Mouse (Mus musculus) neural tube, embryonic 13.5 days (tissue): ENCODE data around the gene 4930519P11Rik. TPM values are rescaled to one million over a fixed set of nuclear protein-coding genes. Genes with fewer than 3 reads are reported as not detected.

Experiments
- ATAC-seq: fragments of 200-750 bp; cut with Nextera tagmentation; 2 replicates; pipeline ENCODE4 v1.8.0; 2017; ENCODE audit warnings: low read depth, mild to moderate bottlenecking, moderate TSS enrichment, moderate library complexity
- H3K27ac ChIP-seq: fragments of 300-500 bp; sonication (generic); replicated peaks from 2 replicates; pipeline ENCODE4 v1.5.1; 2015; ENCODE audit warnings: moderate library complexity, mild to moderate bottlenecking, inconsistent platforms
- H3K27me3 ChIP-seq: fragments of 300-500 bp; sonication (generic); 2 replicates; pipeline ENCODE4 v1.6.1; 2015; ENCODE audit warnings: mild to moderate bottlenecking, inconsistent platforms
- H3K36me3 ChIP-seq: fragments of 300-500 bp; sonication (generic); 2 replicates; pipeline ENCODE4 v1.6.1; 2015; ENCODE audit warnings: mild to moderate bottlenecking, inconsistent platforms
- H3K4me1 ChIP-seq: fragments of 300-500 bp; sonication (generic); replicated peaks from 2 replicates; pipeline ENCODE4 v1.6.1; 2015; ENCODE audit warnings: inconsistent platforms
- H3K4me2 ChIP-seq: fragments of 300-500 bp; sonication (generic); 2 replicates; pipeline ENCODE4 v1.6.1; 2015; ENCODE audit warnings: inconsistent platforms, mild to moderate bottlenecking, moderate library complexity
- H3K4me3 ChIP-seq: fragments of 300-500 bp; sonication (generic); 2 replicates; pipeline ENCODE4 v1.5.1; 2015; ENCODE audit warnings: mild to moderate bottlenecking, inconsistent platforms
- H3K9ac ChIP-seq: fragments of 300-500 bp; sonication (generic); 2 replicates; pipeline ENCODE4 v1.6.1; 2015; ENCODE audit warnings: moderate library complexity, mild to moderate bottlenecking, inconsistent platforms
- H3K9me3 ChIP-seq: fragments of 300-500 bp; sonication (generic); 2 replicates; pipeline ENCODE4 v1.6.1; 2016; ENCODE audit warnings: inconsistent platforms
- WGBS: fragments of 180-500 bp; shearing (Covaris S2); methylation state at CpG from one replicate; pipeline ENCODE4 v1.1.7; 2015; 5-methylcytosine and 5-hydroxymethylcytosine counted together
- polyA plus RNA-seq: library from polyadenylated mRNA; unstranded; fragments of >200 nt; fragmentation: Nextera tagmentation; extraction: Ambion mirVana; gene quantifications from 2 replicates; pipeline ENCODE4 v1.2.1, GENCODE M21; 2015

Gene 4930519P11Rik
- polyA plus RNA-seq, result 1.0 TPM in 1 of 2 replicates, not detected in the other

GRCm38 (mm10) chr2:154613118-154614115 is at the start of gene 4930519P11Rik, which contains the start of gene Zfp341:
Gene 4930519P11Rik (minus strand): TSS chr2:154613437.
Gene Zfp341 (plus strand): TSS chr2:154613297.
- Histone ChIP-seq H3K4me1 (peaks cover 22% of the 10 kb centered on the region), H3K4me3 (peak within 1 kb of the TSS; percentile 51), H3K36me3 (0 out of 2 replicates have a peak, but pooled peaks cover under 1% of the 10 kb centered on the region), H3K4me2 (peak within 1 kb of the TSS; percentile 66), H3K9me3 (no peaks in the 10 kb centered on the region), H3K9ac (peak within 1 kb of the TSS; percentile 79), H3K27ac (peak within 1 kb of the TSS; percentile 96), H3K27me3 (peaks cover 3% of the 10 kb centered on the region)
- peak; percentile 96 for ATAC-seq
- under 1% methylated on average over 95 of the region's 98 CpGs for WGBS

- H3K9me3 ChIP-seq, result no peaks in the 10 kb centered on the region
- peaks cover 34% of the 10 kb centered on the region for H3K4me1 ChIP-seq
- WGBS, result 91% methylated on average over 3 of the region's 5 CpGs
- no peak overlapping the region for H3K4me3 ChIP-seq
- H3K4me2 ChIP-seq, result peak overlapping the region; percentile 91
- ATAC-seq, result no peak
- H3K9ac ChIP-seq, result peak overlapping the region; percentile 97; the same call in 1 of the 2 replicates
- peaks cover 14% of the 10 kb centered on the region for H3K36me3 ChIP-seq
- no peaks in the 10 kb centered on the region for H3K27me3 ChIP-seq
- no peak overlapping the region for H3K27ac ChIP-seq
Observed at GRCm38 (mm10) chr2:154659531-154660074, 46.4 kb upstream of the 4930519P11Rik start.

- no peaks in the 10 kb centered on the region for H3K27me3 ChIP-seq
- 91% methylated on average over 4 of the region's 4 CpGs for WGBS
- H3K4me3 ChIP-seq, result no peak overlapping the region
- H3K9me3 ChIP-seq, result no peaks in the 10 kb centered on the region
- H3K9ac ChIP-seq, result peak overlapping the region; percentile 97
- peak overlapping the region; percentile 91 for H3K4me2 ChIP-seq
- peaks cover 34% of the 10 kb centered on the region for H3K4me1 ChIP-seq
- peaks cover 14% of the 10 kb centered on the region for H3K36me3 ChIP-seq
- no peak overlapping the region for H3K27ac ChIP-seq
- no peak for ATAC-seq
Observed at GRCm38 (mm10) chr2:154659070-154659469, 45.8 kb upstream of the 4930519P11Rik start.

GRCm38 (mm10) chr2:154657486-154658237 is 44.4 kb upstream of the 4930519P11Rik start:
- WGBS, result 14% methylated on average over 12 of the region's 12 CpGs
- H3K4me3 ChIP-seq, result peak overlapping the region; percentile 92
- peak overlapping the region; percentile 97 for H3K9ac ChIP-seq
- H3K9me3 ChIP-seq, result no peaks in the 10 kb centered on the region
- peak overlapping the region; percentile 91 for H3K4me2 ChIP-seq
- H3K27me3 ChIP-seq, result no peaks in the 10 kb centered on the region
- H3K27ac ChIP-seq, result peak overlapping the region; percentile 80
- H3K4me1 ChIP-seq, result peaks cover 34% of the 10 kb centered on the region
- peaks cover 14% of the 10 kb centered on the region for H3K36me3 ChIP-seq
- peak; percentile 13; the same call in 1 of the 2 replicates for ATAC-seq

- H3K9ac ChIP-seq, result peak overlapping the region; percentile 97
- ATAC-seq, result peak; percentile 99
- H3K4me3 ChIP-seq, result peak overlapping the region; percentile 92
- no peaks in the 10 kb centered on the region for H3K27me3 ChIP-seq
- H3K9me3 ChIP-seq, result no peaks in the 10 kb centered on the region
- peak overlapping the region; percentile 91 for H3K4me2 ChIP-seq
- H3K27ac ChIP-seq, result peak overlapping the region; percentile 80
- peaks cover 34% of the 10 kb centered on the region for H3K4me1 ChIP-seq
- WGBS, result under 1% methylated on average over 67 of the region's 67 CpGs
- peaks cover 14% of the 10 kb centered on the region for H3K36me3 ChIP-seq
Observed at GRCm38 (mm10) chr2:154656710-154657485, 43.7 kb upstream of the 4930519P11Rik start.

- no peaks in the 10 kb centered on the region for H3K9me3 ChIP-seq
- peak overlapping the region; percentile 34; the same call in 1 of the 2 replicates for H3K9ac ChIP-seq
- 89% methylated on average over 2 of the region's 2 CpGs for WGBS
- H3K4me2 ChIP-seq, result peak overlapping the region; percentile 91
- H3K27ac ChIP-seq, result no peak overlapping the region
- H3K27me3 ChIP-seq, result no peaks in the 10 kb centered on the region
- no peak overlapping the region for H3K4me3 ChIP-seq
- peaks cover 33% of the 10 kb centered on the region for H3K4me1 ChIP-seq
- peaks cover 6% of the 10 kb centered on the region for H3K36me3 ChIP-seq
- no peak for ATAC-seq
Observed at GRCm38 (mm10) chr2:154655878-154656414, 42.7 kb upstream of the 4930519P11Rik start.

GRCm38 (mm10) chr2:154654976-154655375 is 41.7 kb upstream of the 4930519P11Rik start:
- no peak overlapping the region for H3K27ac ChIP-seq
- no peak overlapping the region for H3K9ac ChIP-seq
- H3K27me3 ChIP-seq, result no peaks in the 10 kb centered on the region
- peaks cover 27% of the 10 kb centered on the region for H3K4me1 ChIP-seq
- H3K9me3 ChIP-seq, result no peaks in the 10 kb centered on the region
- WGBS, result 93% methylated on average over 12 of the region's 12 CpGs
- H3K4me3 ChIP-seq, result no peak overlapping the region
- no peak for ATAC-seq
- H3K4me2 ChIP-seq, result no peak overlapping the region
- H3K36me3 ChIP-seq, result no peaks in the 10 kb centered on the region

- Histone ChIP-seq H3K36me3 (peaks cover 4% of the 10 kb centered on the region; the same call in 1 of the 2 replicates), H3K4me1 (peaks cover 2% of the 10 kb centered on the region), H3K9me3 (no peaks in the 10 kb centered on the region), H3K27ac (no peak within 1 kb of the TSS), H3K27me3 (no peaks in the 10 kb centered on the region), H3K4me2 (no peak within 1 kb of the TSS), H3K4me3 (no peak within 1 kb of the TSS), H3K9ac (no peak within 1 kb of the TSS)
- WGBS, result 52% methylated on average over 8 of the region's 8 CpGs
- no peak for ATAC-seq
Observed at GRCm38 (mm10) chr2:154651363-154651762, 38.1 kb upstream of the 4930519P11Rik start, which contains the start of gene Chmp4b. Gene Chmp4b (plus strand): TSS chr2:154651705.

GRCm38 (mm10) chr2:154650404-154650803 is 37.2 kb upstream of the 4930519P11Rik start:
- no peak for ATAC-seq
- peaks cover 14% of the 10 kb centered on the region for H3K36me3 ChIP-seq
- no peak overlapping the region for H3K27ac ChIP-seq
- no peak overlapping the region for H3K4me2 ChIP-seq
- H3K9ac ChIP-seq, result no peak overlapping the region
- H3K4me3 ChIP-seq, result no peak overlapping the region
- 77% methylated on average over 3 of the region's 3 CpGs for WGBS
- H3K4me1 ChIP-seq, result no peaks in the 10 kb centered on the region
- no peaks in the 10 kb centered on the region for H3K9me3 ChIP-seq
- H3K27me3 ChIP-seq, result no peaks in the 10 kb centered on the region

- H3K4me1 ChIP-seq, result no peaks in the 10 kb centered on the region
- no peak overlapping the region for H3K27ac ChIP-seq
- no peak overlapping the region for H3K4me3 ChIP-seq
- no peak overlapping the region for H3K4me2 ChIP-seq
- H3K9me3 ChIP-seq, result no peaks in the 10 kb centered on the region
- H3K9ac ChIP-seq, result no peak overlapping the region
- 30% methylated on average over 3 of the region's 3 CpGs for WGBS
- ATAC-seq, result no peak
- H3K27me3 ChIP-seq, result no peaks in the 10 kb centered on the region
- H3K36me3 ChIP-seq, result peaks cover 35% of the 10 kb centered on the region
Observed at GRCm38 (mm10) chr2:154648086-154648485, 34.8 kb upstream of the 4930519P11Rik start.

- H3K4me2 ChIP-seq, result no peak overlapping the region
- H3K4me1 ChIP-seq, result no peaks in the 10 kb centered on the region
- H3K4me3 ChIP-seq, result no peak overlapping the region
- H3K9ac ChIP-seq, result no peak overlapping the region
- H3K27me3 ChIP-seq, result no peaks in the 10 kb centered on the region
- H3K36me3 ChIP-seq, result peaks cover 48% of the 10 kb centered on the region
- 75% methylated on average over 5 of the region's 5 CpGs for WGBS
- no peaks in the 10 kb centered on the region for H3K9me3 ChIP-seq
- H3K27ac ChIP-seq, result no peak overlapping the region
- ATAC-seq, result no peak
Observed at GRCm38 (mm10) chr2:154646634-154647033, 33.4 kb upstream of the 4930519P11Rik start.
